Mouse (Mus musculus) embryonic facial prominence, embryonic 13.5 days (tissue): Measurements from ENCODE around the gene Sphk1. TPM values are rescaled to one million over a fixed set of nuclear protein-coding genes. Genes with fewer than 3 reads are reported as not detected.
A peak's percentile ranks its signal among the peaks of the same experiment; 100 is the strongest.

Experiments used
- ATAC-seq: fragments of 200-750 bp; cut with Nextera tagmentation; 2 replicates; pipeline ENCODE4 v1.8.0; 2017; ENCODE audit warnings: low read depth; ENCODE audit not compliant: insufficient number of reproducible peaks, insufficient read depth, low FRiP score, low TSS enrichment
- H3K27ac ChIP-seq: fragments of 300-500 bp; sonication (generic); 2 replicates; pipeline ENCODE4 v1.5.1; 2015; ENCODE audit warnings: moderate library complexity, mild to moderate bottlenecking, inconsistent platforms
- H3K27me3 ChIP-seq: fragments of 300-500 bp; sonication (generic); 2 replicates; pipeline ENCODE4 v1.6.1; 2015; ENCODE audit warnings: mild to moderate bottlenecking, inconsistent platforms
- H3K36me3 ChIP-seq: fragments of 300-500 bp; sonication (generic); 2 replicates; pipeline ENCODE4 v1.6.1; 2015; ENCODE audit warnings: mild to moderate bottlenecking, inconsistent platforms
- H3K4me1 ChIP-seq: fragments of 300-500 bp; sonication (generic); 2 replicates; pipeline ENCODE4 v1.6.1; 2015; ENCODE audit warnings: inconsistent platforms
- H3K4me2 ChIP-seq: fragments of 300-500 bp; sonication (generic); 2 replicates; pipeline ENCODE4 v1.6.1; 2015; ENCODE audit warnings: moderate library complexity, mild to moderate bottlenecking, inconsistent platforms
- H3K4me3 ChIP-seq: fragments of 300-500 bp; sonication (generic); 2 replicates; pipeline ENCODE4 v1.5.1; 2015; ENCODE audit warnings: mild to moderate bottlenecking, inconsistent platforms
- H3K9ac ChIP-seq: fragments of 300-500 bp; sonication (generic); 2 replicates; pipeline ENCODE4 v1.6.1; 2015; ENCODE audit warnings: mild to moderate bottlenecking, inconsistent platforms
- H3K9me3 ChIP-seq: fragments of 300-500 bp; sonication (generic); 2 replicates; pipeline ENCODE4 v1.6.1; 2016; ENCODE audit warnings: inconsistent platforms
- WGBS: fragments of 180-500 bp; shearing (Covaris S2); methylation state at CpG from one replicate; pipeline ENCODE4 v1.1.7; 2015; ENCODE audit warnings: mixed read lengths; 5-methylcytosine and 5-hydroxymethylcytosine counted together
- polyA plus RNA-seq: library from polyadenylated mRNA; unstranded; fragments of >200 nt; fragmentation: Nextera tagmentation; extraction: Ambion mirVana; gene quantifications from 2 replicates; pipeline ENCODE4 v1.2.1, GENCODE M21; 2015

The Sphk1 gene
- polyA plus RNA-seq, 1 experiment from 2014 or later, result 6.1 TPM

GRCm38 (mm10) chr11:116493795-116494252 is 36.9 kb upstream of the Sphk1 start, which contains the start of gene Prpsap1:
Prpsap1 (minus strand) TSS chr11:116494202.
- H3K9ac ChIP-seq, result 0 out of 2 replicates have a peak within 1 kb of the TSS, but pooled peaks have one; percentile 27
- no peaks in the 10 kb centered on the region for H3K27me3 ChIP-seq
- H3K9me3 ChIP-seq, result no peaks in the 10 kb centered on the region
- peaks cover 17% of the 10 kb centered on the region for H3K4me1 ChIP-seq
- H3K4me3 ChIP-seq, result no peak within 1 kb of the TSS
- no peak for ATAC-seq
- no peak within 1 kb of the TSS for H3K4me2 ChIP-seq
- WGBS, result 21% methylated on average over 4 of the region's 4 CpGs
- H3K27ac ChIP-seq, result no peak within 1 kb of the TSS
- no peaks in the 10 kb centered on the region for H3K36me3 ChIP-seq

GRCm38 (mm10) chr11:116494474-116495174 is 36.1 kb upstream of the Sphk1 start:
- ATAC-seq, result no peak
- no peak overlapping the region for H3K27ac ChIP-seq
- H3K9me3 ChIP-seq, result no peaks in the 10 kb centered on the region

GRCm38 (mm10) chr11:116497313-116497712 is 33.4 kb upstream of the Sphk1 start:
- H3K27me3 ChIP-seq, result no peaks in the 10 kb centered on the region
- 79% methylated on average over 4 of the region's 4 CpGs for WGBS
- H3K4me3 ChIP-seq, result no peak overlapping the region
- no peak overlapping the region for H3K9ac ChIP-seq
- no peaks in the 10 kb centered on the region for H3K9me3 ChIP-seq
- no peaks in the 10 kb centered on the region for H3K36me3 ChIP-seq
- no peak overlapping the region for H3K27ac ChIP-seq
- ATAC-seq, result no peak
- peaks cover 8% of the 10 kb centered on the region for H3K4me1 ChIP-seq
- H3K4me2 ChIP-seq, result no peak overlapping the region

More at GRCm38 (mm10) chr11:116494474-116495174, 36.1 kb upstream of the Sphk1 start:
- peaks cover 12% of the 10 kb centered on the region for H3K4me1 ChIP-seq
- H3K36me3 ChIP-seq, result no peaks in the 10 kb centered on the region
- H3K4me2 ChIP-seq, result no peak overlapping the region
- H3K27me3 ChIP-seq, result no peaks in the 10 kb centered on the region
- no peak overlapping the region for H3K4me3 ChIP-seq
- 0 out of 2 replicates have a peak overlapping the region, but pooled peaks have one; percentile 27 for H3K9ac ChIP-seq
- 61% methylated on average over 13 of the region's 13 CpGs for WGBS

GRCm38 (mm10) chr11:116498596-116498995 is 32.1 kb upstream of the Sphk1 start:
- H3K4me3 ChIP-seq, result peak overlapping the region; percentile 36
- H3K4me2 ChIP-seq, result peak overlapping the region; percentile 60
- peaks cover 8% of the 10 kb centered on the region for H3K4me1 ChIP-seq
- peak overlapping the region; percentile 61 for H3K9ac ChIP-seq
- H3K27ac ChIP-seq, result no peak overlapping the region
- H3K27me3 ChIP-seq, result no peaks in the 10 kb centered on the region
- no peaks in the 10 kb centered on the region for H3K9me3 ChIP-seq
- ATAC-seq, result 0 out of 2 replicates have a peak, but pooled peaks have one; percentile 11
- WGBS, result 38% methylated on average over 34 of the region's 34 CpGs
- H3K36me3 ChIP-seq, result no peaks in the 10 kb centered on the region

- Histone ChIP-seq H3K36me3 (no peaks in the 10 kb centered on the region), H3K4me2 (peak overlapping the region; percentile 60), H3K27ac (no peak overlapping the region), H3K27me3 (no peaks in the 10 kb centered on the region), H3K9ac (peak overlapping the region; percentile 61; the same call in 1 of the 2 replicates), H3K9me3 (no peaks in the 10 kb centered on the region), H3K4me3 (peak overlapping the region; percentile 36), H3K4me1 (peaks cover 8% of the 10 kb centered on the region)
- 41% methylated on average over 6 of the region's 6 CpGs for WGBS
- ATAC-seq, result no peak
Observed at GRCm38 (mm10) chr11:116499018-116499417, 31.7 kb upstream of the Sphk1 start.

GRCm38 (mm10) chr11:116501005-116501746 is 29.5 kb upstream of the Sphk1 start:
- Histone ChIP-seq H3K36me3 (no peaks in the 10 kb centered on the region), H3K9me3 (no peaks in the 10 kb centered on the region), H3K4me1 (peaks cover 8% of the 10 kb centered on the region), H3K27me3 (no peaks in the 10 kb centered on the region), H3K4me2 (no peak overlapping the region), H3K27ac (0 out of 2 replicates have a peak overlapping the region, but pooled peaks have one; percentile 18), H3K4me3 (no peak overlapping the region), H3K9ac (no peak overlapping the region; the same call in 1 of the 2 replicates)
- WGBS, result 19% methylated on average over 7 of the region's 7 CpGs
- no peak for ATAC-seq

- no peak overlapping the region for H3K4me2 ChIP-seq
- no peaks in the 10 kb centered on the region for H3K9me3 ChIP-seq
- no peak overlapping the region for H3K27ac ChIP-seq
- H3K4me3 ChIP-seq, result no peak overlapping the region
- H3K27me3 ChIP-seq, result no peaks in the 10 kb centered on the region
- H3K9ac ChIP-seq, result no peak overlapping the region
- WGBS, result 87% methylated on average over 17 of the region's 17 CpGs
- peaks cover 9% of the 10 kb centered on the region for H3K4me1 ChIP-seq
- H3K36me3 ChIP-seq, result no peaks in the 10 kb centered on the region
- no peak for ATAC-seq
Observed at GRCm38 (mm10) chr11:116504516-116504915, 26.2 kb upstream of the Sphk1 start.

- no peak overlapping the region for H3K4me3 ChIP-seq
- WGBS, result 65% methylated on average over 5 of the region's 5 CpGs
- no peak overlapping the region for H3K9ac ChIP-seq
Observed at GRCm38 (mm10) chr11:116505573-116505972, 25.2 kb upstream of the Sphk1 start.

GRCm38 (mm10) chr11:116506151-116506875 is 24.4 kb upstream of the Sphk1 start:
- ATAC-seq, result no peak
- H3K9me3 ChIP-seq, result no peaks in the 10 kb centered on the region
- peaks cover 6% of the 10 kb centered on the region for H3K4me1 ChIP-seq
- no peaks in the 10 kb centered on the region for H3K27me3 ChIP-seq
- H3K4me3 ChIP-seq, result no peak overlapping the region
- H3K4me2 ChIP-seq, result no peak overlapping the region
- no peak overlapping the region for H3K27ac ChIP-seq
- H3K36me3 ChIP-seq, result no peaks in the 10 kb centered on the region
- no peak overlapping the region for H3K9ac ChIP-seq
- WGBS, result 84% methylated on average over 17 of the region's 17 CpGs

More at GRCm38 (mm10) chr11:116505573-116505972, 25.2 kb upstream of the Sphk1 start:
- Histone ChIP-seq H3K27me3 (no peaks in the 10 kb centered on the region), H3K9me3 (no peaks in the 10 kb centered on the region), H3K27ac (no peak overlapping the region), H3K4me1 (peaks cover 9% of the 10 kb centered on the region), H3K4me2 (no peak overlapping the region), H3K36me3 (no peaks in the 10 kb centered on the region)
- no peak for ATAC-seq

- Histone ChIP-seq H3K9ac (no peak overlapping the region), H3K4me1 (peaks cover 6% of the 10 kb centered on the region; the same call in 1 of the 2 replicates), H3K27ac (peak overlapping the region; percentile 33), H3K4me2 (no peak overlapping the region), H3K4me3 (no peak overlapping the region), H3K27me3 (no peaks in the 10 kb centered on the region), H3K36me3 (no peaks in the 10 kb centered on the region), H3K9me3 (no peaks in the 10 kb centered on the region)
- 13% methylated on average over 2 of the region's 2 CpGs for WGBS
- ATAC-seq, result no peak
Observed at GRCm38 (mm10) chr11:116508689-116509088, 22.0 kb upstream of the Sphk1 start.

- Histone ChIP-seq H3K27me3 (peaks cover 9% of the 10 kb centered on the region), H3K4me3 (no peak overlapping the region), H3K4me2 (no peak overlapping the region), H3K9me3 (no peaks in the 10 kb centered on the region), H3K27ac (no peak overlapping the region), H3K9ac (no peak overlapping the region), H3K4me1 (peaks cover 8% of the 10 kb centered on the region), H3K36me3 (no peaks in the 10 kb centered on the region)
- ATAC-seq, result no peak
- WGBS, result 67% methylated on average over 7 of the region's 7 CpGs
Observed at GRCm38 (mm10) chr11:116511301-116511868, 19.3 kb upstream of the Sphk1 start.
